Mouse (Mus musculus) liver, embryonic 11.5 days (tissue): Measurements from ENCODE around the gene Arfgef2. TPM values are rescaled to one million over a fixed set of nuclear protein-coding genes. Genes with fewer than 3 reads are reported as not detected.

ENCODE experiments used
- ATAC-seq: fragments of 200-750 bp; cut with Nextera tagmentation; replicated peaks from 2 replicates; pipeline ENCODE4 v1.8.0; 2017; ENCODE audit warnings: moderate number of reproducible peaks, mild to moderate bottlenecking, moderate TSS enrichment, moderate library complexity; ENCODE audit not compliant: low FRiP score
- DNase-seq: peaks from one replicate; pipeline ENCODE4 v3.0.0-alpha.2; 2017; ENCODE audit warnings: low spot score
- H3K27ac ChIP-seq: fragments of 300-500 bp; sonication (generic); 2 replicates; pipeline ENCODE4 v1.5.1; 2014; ENCODE audit warnings: mild to moderate bottlenecking, low read depth, low read length, control low read depth
- H3K27me3 ChIP-seq: fragments of 300-500 bp; sonication (generic); replicated peaks from 2 replicates; pipeline ENCODE4 v1.6.1; 2014; ENCODE audit warnings: low read length, mixed read lengths; ENCODE audit not compliant: control insufficient read depth, insufficient read depth
- H3K36me3 ChIP-seq: fragments of 300-500 bp; sonication (generic); 2 replicates; pipeline ENCODE4 v1.6.1; 2014; ENCODE audit warnings: mild to moderate bottlenecking, low read length, moderate library complexity, mixed read lengths; ENCODE audit not compliant: control insufficient read depth, insufficient read depth
- H3K4me1 ChIP-seq: fragments of 300-500 bp; sonication (generic); replicated peaks from 2 replicates; pipeline ENCODE4 v1.6.1; 2014; ENCODE audit warnings: low read length, mixed read lengths; ENCODE audit not compliant: control insufficient read depth, insufficient read depth
- H3K4me2 ChIP-seq: fragments of 300-500 bp; sonication (generic); 2 replicates; pipeline ENCODE4 v1.6.1; 2014; ENCODE audit warnings: mild to moderate bottlenecking, control low read depth, moderate library complexity
- H3K4me3 ChIP-seq: fragments of 300-500 bp; sonication (generic); 2 replicates; pipeline ENCODE4 v1.5.1; 2014; ENCODE audit warnings: low read depth, low read length, control low read depth
- H3K9ac ChIP-seq: fragments of 300-500 bp; sonication (generic); 2 replicates; pipeline ENCODE4 v1.6.1; 2014; ENCODE audit warnings: low read depth, low read length, control low read depth
- H3K9me3 ChIP-seq: fragments of 300-500 bp; sonication (generic); 2 replicates; pipeline ENCODE4 v1.6.1; 2016; ENCODE audit warnings: low read length, inconsistent platforms, mixed read lengths; ENCODE audit not compliant: control insufficient read depth
- WGBS: fragments of 180-500 bp; shearing (Covaris S2); extraction: QIAGEN DNeasy Blood & Tissue Kit; methylation state at CpG from one replicate; pipeline ENCODE4 v1.1.7; 2014; 5-methylcytosine and 5-hydroxymethylcytosine counted together
- polyA plus RNA-seq: library from polyadenylated mRNA; unstranded; fragments of >200 nt; fragmentation: Nextera tagmentation; extraction: Ambion mirVana; gene quantifications from 2 replicates; pipeline ENCODE4 v1.2.1, GENCODE M21; 2014

Arfgef2 gene
- polyA plus RNA-seq, 1 experiment from 2014 or later: 11.3 TPM

DNA sequence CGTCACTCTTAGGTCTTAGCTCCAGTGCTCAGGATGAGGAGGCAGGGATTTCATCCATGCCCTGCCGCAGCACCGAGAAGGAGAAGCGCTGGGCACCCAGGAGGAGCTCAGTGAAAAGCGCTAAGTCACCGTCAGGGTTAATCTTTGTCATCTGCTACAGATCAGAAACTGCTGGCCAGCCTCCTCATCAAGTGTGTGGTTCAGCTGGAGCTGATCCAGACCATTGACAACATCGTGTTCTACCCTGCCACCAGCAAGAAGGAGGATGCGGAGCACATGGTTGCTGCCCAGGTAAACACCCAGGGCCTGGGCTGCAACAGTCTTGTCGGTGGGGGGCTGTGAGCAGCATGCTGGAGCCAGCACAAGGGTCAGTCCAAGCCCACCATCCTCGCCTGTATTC lies 80.2 kb downstream of the Arfgef2 start:
- Histone ChIP-seq H3K4me3 (no peak overlapping the region), H3K4me1 (no peaks in the 10 kb centered on the region), H3K9me3 (no peaks in the 10 kb centered on the region), H3K9ac (no peak overlapping the region), H3K27me3 (no peaks in the 10 kb centered on the region), H3K4me2 (no peak overlapping the region), H3K27ac (no peak overlapping the region), H3K36me3 (peaks cover 12% of the 10 kb centered on the region; the same call in 1 of the 2 replicates)
- DNase-seq: no peak
- WGBS: 76% methylated on average over 10 of the region's 10 CpGs
- no peak for ATAC-seq

DNA sequence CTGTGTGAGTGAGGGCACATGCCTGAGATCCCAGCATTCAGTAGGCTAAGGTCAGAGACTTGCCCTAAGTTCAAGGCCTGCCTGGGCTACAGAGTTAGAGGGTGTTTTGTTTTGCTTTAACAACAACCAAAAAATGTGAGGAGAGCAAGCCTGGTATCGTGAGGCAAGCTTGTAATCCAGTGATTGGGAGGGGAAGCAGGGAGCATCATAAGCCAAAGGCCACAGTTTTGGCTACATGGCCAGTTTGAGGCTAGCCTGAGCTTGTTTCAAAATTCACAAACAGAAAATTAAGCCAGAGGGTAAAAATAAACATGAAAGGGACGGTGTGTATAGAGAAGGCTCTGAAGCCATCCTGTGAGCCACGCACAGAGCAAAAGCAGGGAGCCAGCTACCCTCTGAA lies 80.8 kb downstream of the Arfgef2 start:
- Histone ChIP-seq H3K4me1 (no peaks in the 10 kb centered on the region), H3K36me3 (peaks cover 9% of the 10 kb centered on the region; the same call in 1 of the 2 replicates), H3K4me2 (no peak overlapping the region), H3K27me3 (no peaks in the 10 kb centered on the region), H3K4me3 (no peak overlapping the region), H3K9ac (no peak overlapping the region), H3K27ac (no peak overlapping the region), H3K9me3 (no peaks in the 10 kb centered on the region)
- WGBS: 81% methylated on average over 3 of the region's 3 CpGs
- ATAC-seq (no peak), DNase-seq (no peak)

DNA sequence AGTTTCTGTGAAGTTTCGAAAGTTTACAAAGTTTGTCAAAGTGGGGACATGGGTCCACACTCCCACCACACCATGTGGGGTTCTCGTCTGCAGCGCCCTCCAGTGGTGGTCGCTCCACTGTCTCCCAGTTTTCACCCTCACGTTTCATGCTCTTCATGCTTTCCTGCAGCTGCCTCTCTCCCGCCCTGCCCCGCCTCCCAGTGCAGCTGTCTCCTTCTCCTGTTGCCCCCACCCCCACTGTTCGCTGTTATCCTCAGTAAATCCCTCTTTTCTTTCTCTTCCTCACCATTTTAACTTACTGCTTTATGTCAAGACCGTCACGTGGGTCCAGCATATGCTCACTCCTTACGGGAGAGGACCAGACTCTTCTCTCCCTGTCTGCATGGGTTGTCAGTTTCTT lies 82.4 kb downstream of the Arfgef2 start:
- H3K9ac ChIP-seq: no peak overlapping the region
- WGBS: 47% methylated on average over 11 of the region's 11 CpGs
- no peaks in the 10 kb centered on the region for H3K9me3 ChIP-seq
- no peak overlapping the region for H3K4me3 ChIP-seq
- H3K27me3 ChIP-seq: no peaks in the 10 kb centered on the region
- H3K36me3 ChIP-seq: peaks cover 13% of the 10 kb centered on the region
- no peak overlapping the region for H3K27ac ChIP-seq
- ATAC-seq (no peak), DNase-seq (no peak)
- H3K4me2 ChIP-seq: no peak overlapping the region
- H3K4me1 ChIP-seq: no peaks in the 10 kb centered on the region

DNA sequence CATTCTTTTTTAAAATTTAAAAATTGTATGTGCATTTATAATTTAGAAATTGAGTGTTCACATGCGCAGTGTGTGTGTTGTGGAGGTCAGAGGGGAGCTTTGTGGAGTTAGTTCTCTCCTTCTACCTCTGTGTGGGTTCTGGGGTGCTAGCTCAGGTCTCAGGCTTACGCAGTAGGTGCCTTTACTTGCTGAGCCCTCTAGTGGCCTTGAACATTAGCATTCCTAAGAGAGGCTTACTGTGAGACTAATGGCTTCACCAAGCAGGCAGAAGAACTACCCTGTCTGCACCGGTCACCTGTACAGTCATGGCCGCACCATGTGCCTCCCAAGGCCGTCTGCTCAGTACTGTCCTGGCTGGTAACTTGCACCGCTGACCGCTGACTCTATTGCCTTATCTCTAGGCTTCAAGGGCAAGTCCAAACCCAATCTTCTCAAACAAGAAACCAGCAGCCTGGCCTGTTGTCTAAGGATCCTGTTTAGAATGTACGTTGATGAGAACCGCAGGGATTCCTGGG lies 86.0 kb downstream of the Arfgef2 start:
- Histone ChIP-seq H3K4me1 (no peaks in the 10 kb centered on the region), H3K9ac (no peak overlapping the region), H3K27ac (no peak overlapping the region), H3K9me3 (no peaks in the 10 kb centered on the region), H3K27me3 (no peaks in the 10 kb centered on the region), H3K4me2 (no peak overlapping the region), H3K36me3 (peaks cover 17% of the 10 kb centered on the region), H3K4me3 (no peak overlapping the region)
- 83% methylated on average over 9 of the region's 9 CpGs for WGBS
- ATAC-seq: no peak
- DNase-seq: no peak

DNA sequence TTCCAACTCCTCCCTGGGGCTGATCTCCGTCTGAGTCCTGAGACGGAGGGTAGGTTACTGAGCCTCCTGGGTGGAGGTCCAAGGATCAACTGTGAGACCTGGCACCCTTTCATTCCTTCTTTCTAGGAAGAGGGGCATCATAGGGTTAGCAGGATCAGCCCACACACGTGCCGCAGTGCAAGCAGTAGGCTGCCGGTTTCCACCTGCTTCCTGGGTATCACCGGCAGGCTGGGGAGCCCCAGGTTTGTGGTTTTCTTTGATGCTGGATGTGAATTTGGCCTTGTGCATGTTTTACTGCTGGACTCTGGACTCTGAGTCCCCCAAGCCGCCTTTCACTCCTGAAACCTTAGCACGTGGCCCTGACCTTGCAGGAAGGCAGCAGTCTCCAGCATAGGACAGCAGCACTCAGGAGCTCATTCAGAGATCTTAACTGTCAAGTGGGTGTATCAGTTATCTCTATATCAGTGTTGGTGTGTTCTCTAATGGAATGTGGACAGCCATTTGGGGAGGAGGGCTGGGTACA lies 86.8 kb downstream of the Arfgef2 start:
- ATAC-seq: no peak
- no peak for DNase-seq
- 90% methylated on average over 8 of the region's 8 CpGs for WGBS
- no peaks in the 10 kb centered on the region for H3K9me3 ChIP-seq
- H3K27me3 ChIP-seq: no peaks in the 10 kb centered on the region
- peaks cover 17% of the 10 kb centered on the region for H3K36me3 ChIP-seq
- no peak overlapping the region for H3K4me2 ChIP-seq
- no peak overlapping the region for H3K27ac ChIP-seq
- no peak overlapping the region for H3K9ac ChIP-seq
- H3K4me3 ChIP-seq: no peak overlapping the region
- no peaks in the 10 kb centered on the region for H3K4me1 ChIP-seq

DNA sequence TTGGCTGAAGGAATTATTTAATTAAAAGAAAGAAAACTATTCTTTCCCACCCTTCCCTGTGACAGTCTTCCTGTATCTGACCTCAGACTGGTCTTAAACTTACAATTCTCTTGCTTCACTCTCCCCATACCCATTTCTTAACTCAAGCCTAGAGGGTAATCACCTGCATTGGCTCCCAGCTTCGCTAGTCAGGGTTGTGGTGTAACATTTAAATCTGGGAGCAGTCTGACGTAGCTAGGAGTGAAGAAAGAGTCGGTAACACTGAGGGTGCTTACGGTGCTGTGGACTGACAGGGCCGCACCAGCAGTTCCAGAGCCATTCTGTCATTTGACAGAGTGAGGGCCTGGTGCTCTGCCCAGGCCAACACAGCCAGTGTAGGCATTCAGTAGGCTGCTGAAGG lies 87.6 kb downstream of the Arfgef2 start:
- no peak overlapping the region for H3K27ac ChIP-seq
- no peak overlapping the region for H3K9ac ChIP-seq
- no peaks in the 10 kb centered on the region for H3K9me3 ChIP-seq
- H3K4me3 ChIP-seq: no peak overlapping the region
- ATAC-seq (no peak), DNase-seq (no peak)
- peaks cover 17% of the 10 kb centered on the region for H3K36me3 ChIP-seq
- H3K4me1 ChIP-seq: no peaks in the 10 kb centered on the region
- no peak overlapping the region for H3K4me2 ChIP-seq
- WGBS: 91% methylated on average over 5 of the region's 5 CpGs
- no peaks in the 10 kb centered on the region for H3K27me3 ChIP-seq

DNA sequence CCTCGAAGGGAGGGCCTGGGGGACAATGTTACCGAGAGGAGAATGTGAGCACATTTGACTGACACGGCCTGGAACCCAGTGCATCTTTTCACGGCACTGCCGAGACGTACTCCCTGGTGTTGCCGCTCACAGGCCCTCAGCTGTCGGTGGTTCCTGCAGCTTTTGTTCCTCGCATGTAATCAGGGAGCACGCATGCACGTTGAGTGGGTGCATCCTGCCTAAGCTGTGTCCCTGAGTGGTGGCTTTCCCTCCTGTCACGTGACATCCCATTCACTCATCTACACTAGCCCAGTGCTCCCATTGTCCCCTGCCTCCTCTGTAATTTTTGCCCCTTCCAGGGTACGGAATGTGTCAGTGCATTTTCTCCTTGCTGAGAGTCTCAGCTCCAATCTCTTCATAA lies 91.0 kb downstream of the Arfgef2 start:
- H3K27ac ChIP-seq: no peak overlapping the region
- H3K9ac ChIP-seq: no peak overlapping the region
- WGBS: 89% methylated on average over 13 of the region's 13 CpGs
- no peaks in the 10 kb centered on the region for H3K4me1 ChIP-seq
- no peaks in the 10 kb centered on the region for H3K9me3 ChIP-seq
- no peak for DNase-seq
- H3K36me3 ChIP-seq: peaks cover 17% of the 10 kb centered on the region
- no peak overlapping the region for H3K4me2 ChIP-seq
- no peak overlapping the region for H3K4me3 ChIP-seq
- ATAC-seq: no peak
- no peaks in the 10 kb centered on the region for H3K27me3 ChIP-seq

DNA sequence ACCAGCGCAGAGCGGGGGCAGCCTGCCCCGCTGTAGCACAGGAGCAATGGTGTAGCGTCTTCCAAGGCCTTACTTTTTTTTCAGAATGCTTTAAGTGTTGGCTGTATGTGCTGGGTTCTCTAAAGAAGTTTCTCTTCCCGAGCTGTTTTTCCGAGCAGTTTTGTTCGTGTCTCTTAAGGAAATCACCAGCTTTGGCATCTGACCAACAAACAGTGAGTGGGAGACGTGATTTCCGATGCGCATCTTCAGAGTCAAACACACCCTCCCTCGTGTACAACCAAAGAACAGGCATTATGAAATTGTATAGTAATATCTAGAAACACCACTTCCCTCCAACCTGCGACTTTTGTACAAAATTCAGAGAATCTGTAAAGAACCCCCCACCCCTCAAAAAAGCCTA lies 91.6 kb downstream of the Arfgef2 start:
- H3K9ac ChIP-seq: no peak overlapping the region
- H3K4me2 ChIP-seq: no peak overlapping the region
- no peak for DNase-seq
- 92% methylated on average over 12 of the region's 12 CpGs for WGBS
- peaks cover 15% of the 10 kb centered on the region for H3K36me3 ChIP-seq
- no peaks in the 10 kb centered on the region for H3K27me3 ChIP-seq
- H3K4me3 ChIP-seq: no peak overlapping the region
- no peaks in the 10 kb centered on the region for H3K9me3 ChIP-seq
- no peaks in the 10 kb centered on the region for H3K4me1 ChIP-seq
- no peak for ATAC-seq
- no peak overlapping the region for H3K27ac ChIP-seq

DNA sequence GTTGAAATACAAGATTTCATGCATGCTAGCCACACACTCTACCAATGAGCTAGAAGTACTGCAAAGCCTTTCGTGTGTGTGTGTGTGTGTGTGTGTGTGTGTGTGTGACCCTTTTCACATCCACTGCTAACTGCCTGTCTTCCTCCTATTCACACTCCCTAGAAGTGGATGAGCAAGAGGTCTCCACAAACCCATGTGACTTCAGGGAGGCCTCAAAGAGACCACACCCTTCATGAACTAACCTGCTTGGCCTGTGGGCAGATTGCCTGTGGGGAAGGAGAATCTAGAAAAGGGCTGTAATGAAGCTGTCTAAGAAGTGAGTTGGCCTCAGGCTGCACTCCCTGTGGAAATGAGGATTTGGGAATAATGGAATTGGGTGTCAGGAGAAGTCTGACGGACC lies 93.8 kb downstream of the Arfgef2 start:
- no peak overlapping the region for H3K4me3 ChIP-seq
- H3K4me2 ChIP-seq: no peak overlapping the region
- WGBS: 73% methylated on average over 2 of the region's 2 CpGs
- DNase-seq (no peak), ATAC-seq (no peak)
- H3K9me3 ChIP-seq: no peaks in the 10 kb centered on the region
- no peak overlapping the region for H3K9ac ChIP-seq
- no peak overlapping the region for H3K27ac ChIP-seq
- H3K36me3 ChIP-seq: peaks cover 7% of the 10 kb centered on the region
- H3K4me1 ChIP-seq: no peaks in the 10 kb centered on the region
- no peaks in the 10 kb centered on the region for H3K27me3 ChIP-seq
